Mouse (Mus musculus) MEL-GATA-1-ER (cell line): ENCODE results near the gene Hspa4.
"Not testable (repeated sequence)": the region's sequence is repeated elsewhere in the genome, so short reads cannot be mapped to it uniquely, and the experiment has no call there.

Source experiments
- DNase-seq: peaks from one replicate; pipeline ENCODE4 v3.0.0-alpha.2; 2012; ENCODE audit warnings: low read depth; ENCODE audit errors: extremely low read depth

Gene Hspa4

DNA sequence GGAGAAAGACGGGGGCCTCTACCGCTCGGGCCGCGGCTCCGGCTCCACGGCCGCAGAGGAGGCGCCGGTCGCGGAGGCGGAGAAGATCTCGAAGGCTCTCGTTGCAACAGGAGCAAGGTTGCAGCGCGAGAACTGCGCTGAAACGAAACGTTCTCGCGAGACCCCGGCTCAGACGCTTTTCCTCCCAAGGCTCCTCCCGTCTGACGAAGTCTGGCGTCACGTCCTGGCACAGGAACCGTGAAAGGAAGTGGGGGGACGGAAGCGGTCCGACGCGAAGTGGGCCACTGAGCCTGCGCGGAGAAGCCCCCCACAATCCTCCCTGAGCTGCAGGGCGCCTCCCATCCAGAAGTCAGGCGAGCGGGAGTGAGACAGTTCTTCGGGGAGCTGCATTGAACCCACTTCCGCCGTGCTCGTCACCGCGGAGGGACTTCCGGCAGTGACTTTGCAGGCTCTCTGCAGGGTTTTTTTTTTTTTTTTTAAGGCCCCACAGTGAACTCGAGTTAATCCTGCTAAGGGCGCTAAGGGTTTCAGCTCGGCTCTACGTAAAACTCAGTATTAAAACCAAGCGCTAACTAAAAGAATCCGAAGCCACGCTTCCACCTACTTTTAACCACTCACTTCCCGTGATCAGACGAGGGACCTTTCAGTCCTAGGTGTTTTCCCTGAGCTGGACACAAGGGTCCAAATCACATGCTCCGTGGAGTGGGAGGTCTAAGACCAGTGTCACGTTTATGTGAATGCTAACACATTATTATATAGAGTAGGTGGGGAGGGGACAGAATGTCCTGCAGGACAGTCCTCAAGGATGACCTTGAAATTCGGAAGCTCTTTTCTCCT, at the start of gene Hspa4:
Gene Hspa4, minus strand, starts transcription at position 128 of the 837 bp plus-strand sequence.
- peak; percentile 98 for DNase-seq

- no peak for DNase-seq
These were observed 45.5 kb upstream of the Hspa4 start for GRCm38 (mm10) chr11:53345738-53346137.

DNA sequence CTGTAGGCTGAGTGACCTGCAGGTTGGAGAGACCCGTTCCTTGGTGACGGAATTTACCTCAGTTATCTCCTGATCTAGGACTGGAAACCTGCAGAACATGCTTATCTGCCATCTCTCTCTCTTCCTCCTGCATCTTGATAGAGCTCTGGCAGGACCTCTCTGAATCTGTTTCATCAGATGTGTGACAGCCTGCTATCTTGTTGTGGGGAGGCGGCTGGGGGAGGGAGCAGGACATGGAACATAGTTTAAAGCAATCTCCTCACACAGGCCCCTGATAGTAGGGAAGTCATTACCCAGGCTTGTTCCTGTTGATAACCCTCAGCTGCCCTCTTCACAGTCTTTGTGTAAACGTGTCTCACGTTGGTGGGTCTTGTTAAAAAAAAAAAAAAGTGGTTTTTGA, 45.1 kb upstream of the Hspa4 start:
- peak; percentile 60 for DNase-seq

- no peak for DNase-seq
These were observed 42.5 kb upstream of the Hspa4 start for GRCm38 (mm10) chr11:53342711-53343110.

GRCm38 (mm10) chr11:53341019-53341418, 40.8 kb upstream of the Hspa4 start:
- not testable (repeated sequence) for DNase-seq

GRCm38 (mm10) chr11:53337684-53338083, 37.4 kb upstream of the Hspa4 start:
- DNase-seq: no peak

GRCm38 (mm10) chr11:53336924-53337323, 36.7 kb upstream of the Hspa4 start:
- no peak for DNase-seq

GRCm38 (mm10) chr11:53336182-53336571, 35.9 kb upstream of the Hspa4 start:
- DNase-seq: no peak

GRCm38 (mm10) chr11:53335505-53336181, 35.4 kb upstream of the Hspa4 start:
- peak; percentile 79 for DNase-seq

GRCm38 (mm10) chr11:53332076-53332680, 31.9 kb upstream of the Hspa4 start:
- DNase-seq: no peak

DNA sequence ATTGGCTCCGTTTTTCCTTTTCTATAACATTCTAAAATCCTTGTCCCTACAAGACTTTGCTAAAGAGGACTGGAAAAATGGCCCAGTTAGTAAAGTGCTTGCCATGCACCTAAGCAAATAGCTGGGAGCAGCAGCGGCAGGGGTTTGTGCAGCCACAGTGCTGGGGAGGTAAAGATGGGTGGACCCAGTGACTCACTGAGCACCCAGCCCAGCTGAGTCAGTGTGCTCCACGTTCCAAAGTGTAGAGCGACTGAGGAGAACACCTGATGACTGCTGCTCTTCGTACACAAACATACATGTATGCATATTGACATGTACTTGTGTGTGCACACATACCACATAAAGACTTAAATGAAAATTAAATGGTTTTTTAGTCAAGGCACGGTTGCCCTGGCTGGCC, 30.9 kb upstream of the Hspa4 start:
- no peak for DNase-seq

DNA sequence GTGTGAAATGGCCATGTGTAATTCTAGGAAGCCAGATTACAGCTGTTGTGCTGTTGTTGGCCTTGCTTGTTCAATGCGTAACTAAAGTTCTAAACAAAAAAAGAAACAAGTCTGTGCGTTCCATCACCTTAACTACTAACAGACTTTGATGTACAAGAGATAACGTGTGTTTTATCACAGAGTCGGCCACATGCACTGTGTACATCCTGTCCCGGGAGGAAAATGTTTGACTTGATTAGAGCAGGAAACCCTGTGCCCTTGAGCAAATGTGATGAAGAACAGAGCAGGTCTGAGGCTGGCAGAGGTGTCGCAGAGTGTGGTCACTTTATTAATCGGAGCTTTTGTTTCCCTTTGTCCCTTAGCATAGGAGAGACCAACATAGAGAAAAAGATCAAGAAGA, 30.1 kb upstream of the Hspa4 start:
- no peak for DNase-seq

GRCm38 (mm10) chr11:53324512-53324968, 24.3 kb upstream of the Hspa4 start, which contains the start of gene Zcchc10:
Gene Zcchc10 (plus strand): TSS chr11:53324679.
- peak; percentile 70 for DNase-seq

GRCm38 (mm10) chr11:53319867-53320266, 19.6 kb upstream of the Hspa4 start:
- not testable (repeated sequence) for DNase-seq

DNA sequence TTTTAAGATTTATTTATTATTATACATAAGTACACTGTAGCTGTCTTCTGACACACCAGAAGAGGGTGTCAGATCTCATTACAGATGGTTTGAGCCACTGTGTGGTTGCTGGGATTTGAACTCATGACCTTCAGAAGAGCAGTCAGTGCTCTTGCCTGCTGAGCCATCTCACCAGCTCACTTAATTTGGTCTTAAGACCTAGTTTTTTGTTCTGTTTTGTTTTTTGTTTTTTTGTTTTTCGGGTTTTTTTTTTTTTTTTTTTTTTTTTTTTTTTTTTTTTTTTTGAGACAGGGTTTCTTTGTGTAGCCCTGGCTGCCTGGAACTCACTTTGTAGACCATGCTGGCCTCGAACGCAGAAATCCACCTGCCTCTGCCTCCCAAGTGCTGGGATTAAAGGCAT, 18.3 kb upstream of the Hspa4 start:
- not testable (repeated sequence) for DNase-seq

DNA sequence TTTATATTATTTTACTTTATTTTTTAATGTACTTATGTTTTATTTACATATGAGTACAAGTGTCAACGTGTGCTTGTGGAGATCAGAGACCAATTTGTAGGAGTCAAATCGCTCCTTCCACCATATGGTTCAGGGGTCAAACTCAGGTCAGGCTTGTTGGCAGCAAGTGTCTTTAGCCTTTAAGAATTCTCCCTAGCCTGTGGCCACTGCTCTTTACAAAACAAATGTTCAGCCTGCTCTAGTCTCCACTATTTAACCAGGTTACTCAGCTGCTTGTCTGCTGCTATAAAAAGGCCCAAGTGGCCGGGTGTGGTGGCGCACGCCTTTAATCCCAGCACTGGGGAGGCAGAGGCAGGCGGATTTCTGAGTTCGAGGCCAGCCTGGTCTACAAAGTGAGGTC, 17.8 kb upstream of the Hspa4 start:
- DNase-seq: no peak

- no peak for DNase-seq
These were observed 16.7 kb upstream of the Hspa4 start for GRCm38 (mm10) chr11:53316996-53317395.

DNA sequence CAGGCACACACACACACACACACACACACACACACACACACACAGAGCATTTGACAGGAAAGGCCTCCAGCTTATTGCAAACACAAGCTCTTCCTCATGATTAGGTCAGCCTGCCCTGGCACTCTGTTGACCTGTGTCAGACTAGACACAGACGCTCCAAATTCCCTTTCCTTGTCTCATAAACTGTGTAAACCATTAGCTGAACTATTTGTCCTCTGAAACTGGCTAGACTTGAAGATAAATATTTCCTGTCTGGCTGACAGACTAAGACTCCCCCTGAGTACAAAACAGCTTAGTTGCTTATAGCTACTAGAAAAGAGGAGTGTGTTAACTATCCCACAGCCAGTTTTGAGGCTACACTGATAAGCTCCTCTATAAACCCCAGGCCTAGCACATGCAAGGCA, 14.5 kb upstream of the Hspa4 start:
- DNase-seq: no peak

- not testable (repeated sequence) for DNase-seq
These were observed 12.6 kb upstream of the Hspa4 start for GRCm38 (mm10) chr11:53312823-53313222.

- DNase-seq: no peak
These were observed 11.1 kb upstream of the Hspa4 start for GRCm38 (mm10) chr11:53311385-53311784.

DNA sequence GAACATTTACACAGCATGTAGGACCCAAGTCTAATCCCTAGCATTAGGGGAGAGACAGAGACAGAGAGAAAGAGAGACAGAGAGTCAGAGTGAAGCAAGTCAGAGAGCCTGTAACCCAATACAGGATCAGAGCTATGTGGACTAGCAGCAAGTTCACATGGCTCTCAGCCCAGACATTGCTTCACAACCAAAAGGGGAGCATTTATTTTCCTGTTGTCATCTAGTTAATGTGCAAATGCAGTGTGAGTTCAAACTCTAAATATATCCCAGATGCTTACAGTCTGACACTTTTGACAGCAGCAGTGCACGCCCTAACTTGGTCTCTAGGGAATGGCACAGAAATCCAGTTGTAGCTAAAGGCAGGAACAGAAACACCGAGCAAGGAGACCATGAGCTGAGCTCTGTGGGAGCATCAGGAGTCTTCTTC, 8.6 kb upstream of the Hspa4 start:
- no peak for DNase-seq

DNA sequence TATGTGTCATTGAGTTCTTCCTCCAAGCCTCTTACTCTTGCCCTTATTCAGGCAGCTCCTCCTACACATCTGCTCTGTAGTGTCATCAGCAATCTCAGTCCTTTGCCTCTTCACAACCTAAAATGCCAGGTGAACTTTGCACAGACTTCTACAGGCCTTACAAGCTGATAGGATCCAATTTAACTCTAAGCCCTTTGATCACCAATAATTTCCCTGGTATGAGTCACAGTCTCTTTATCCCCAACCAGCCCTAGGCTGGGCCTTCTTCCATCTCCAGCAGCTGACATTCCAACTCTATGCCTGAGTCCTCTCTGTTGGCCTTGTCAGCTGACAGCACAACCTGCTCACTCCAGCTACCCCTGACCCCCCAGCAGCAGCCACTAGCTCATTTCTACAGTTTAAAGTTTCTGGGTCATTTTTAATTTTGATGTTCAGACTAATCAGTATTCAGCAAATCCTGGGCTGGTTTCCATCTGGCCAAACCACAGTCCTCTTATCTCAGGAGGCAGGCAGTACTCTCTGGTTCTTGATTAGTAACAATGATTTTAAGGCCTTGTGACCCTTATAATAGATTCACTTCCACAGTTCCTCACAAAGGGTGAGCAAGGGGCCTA, 8.1 kb upstream of the Hspa4 start:
- peak; percentile 53 for DNase-seq
